Mouse (Mus musculus) layer of hippocampus, adult 9-11 months (tissue): ENCODE data around the gene Pde2a.

Experiments
- DNase-seq: peaks from one replicate; pipeline ENCODE4 v3.0.0; 2022

Gene Pde2a

GRCm38 (mm10) chr7:101477200-101477599 lies 55.7 kb downstream of the Pde2a start:
- no peak for DNase-seq

GRCm38 (mm10) chr7:101478099-101478498 lies 56.6 kb downstream of the Pde2a start:
- DNase-seq: no peak

GRCm38 (mm10) chr7:101479841-101480240 lies 58.4 kb downstream of the Pde2a start:
- no peak for DNase-seq

DNA sequence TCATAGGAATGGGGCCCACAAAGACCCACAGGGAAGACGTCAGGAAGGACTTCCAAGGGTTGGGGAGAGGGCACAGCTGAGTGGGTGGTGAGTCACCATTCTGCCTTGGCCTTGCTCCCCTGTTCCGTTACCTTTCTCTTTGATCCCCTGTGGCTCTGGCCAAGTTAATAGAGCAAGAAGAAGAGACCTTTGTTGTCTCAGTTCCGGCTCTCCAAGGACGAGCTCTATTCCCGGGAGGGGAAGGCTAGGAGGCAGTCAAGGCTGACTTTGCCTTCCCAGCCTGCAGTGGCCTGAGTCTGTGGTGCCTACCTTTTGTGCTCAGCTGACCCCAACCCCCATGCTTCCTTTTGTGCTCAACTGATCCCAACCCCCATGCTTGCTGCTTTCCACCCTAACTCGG lies 59.2 kb downstream of the Pde2a start:
- DNase-seq: no peak

DNA sequence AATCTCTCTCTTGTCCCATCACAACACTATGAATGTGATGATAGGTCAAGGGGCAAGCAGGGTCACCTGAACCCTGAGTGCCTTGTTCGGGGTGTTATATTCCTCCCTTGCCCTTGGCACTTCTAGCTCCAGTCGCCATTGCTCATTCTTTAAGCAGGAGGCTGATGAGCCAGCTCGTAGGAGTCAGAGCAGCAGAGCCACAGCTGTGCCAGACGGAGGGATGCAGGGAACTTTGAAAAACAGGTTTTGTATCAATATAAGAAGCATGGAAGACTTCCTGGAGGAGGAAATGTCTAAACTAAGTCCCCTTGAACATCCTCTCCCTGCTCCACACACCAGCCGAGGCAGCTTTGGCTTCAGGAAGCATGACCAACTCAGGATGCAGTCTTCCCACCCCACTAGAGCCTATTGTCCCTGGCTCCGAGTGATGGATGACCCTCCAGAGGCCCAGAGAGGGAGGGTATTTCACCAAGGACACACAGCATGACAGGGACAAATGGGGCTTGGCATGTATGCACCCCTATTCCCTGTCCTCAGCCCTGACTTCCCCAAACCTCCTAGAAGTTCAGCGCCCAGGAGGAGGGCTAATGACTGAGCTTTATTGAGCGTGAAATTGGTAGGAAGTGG lies 60.5 kb downstream of the Pde2a start:
- no peak for DNase-seq

GRCm38 (mm10) chr7:101482499-101483081 lies 61.1 kb downstream of the Pde2a start:
- peak; percentile 68 for DNase-seq

GRCm38 (mm10) chr7:101483498-101484115 lies 62.1 kb downstream of the Pde2a start:
- DNase-seq: no peak

DNA sequence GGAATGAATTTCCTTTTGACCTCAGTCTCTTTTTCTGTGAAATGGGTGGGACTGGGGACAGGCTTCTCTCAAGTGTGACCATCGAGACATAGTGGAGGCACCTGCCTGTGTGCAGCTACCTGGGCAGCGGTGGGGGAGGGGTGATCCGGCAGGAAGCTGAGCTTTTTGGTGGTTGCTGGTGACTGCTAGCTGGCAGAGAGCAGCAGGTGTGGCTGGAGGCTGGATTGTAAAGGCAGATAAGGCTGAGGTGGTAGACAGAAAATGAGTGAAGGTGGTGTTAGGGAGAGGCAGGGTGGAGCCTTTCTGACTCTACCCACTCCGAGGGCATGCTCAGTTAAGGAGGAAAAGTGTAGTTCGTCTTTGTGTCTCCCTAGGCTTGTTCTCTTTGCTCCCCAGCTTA lies 65.6 kb downstream of the Pde2a start:
- DNase-seq: no peak

GRCm38 (mm10) chr7:101490952-101491351 lies 69.5 kb downstream of the Pde2a start:
- no peak for DNase-seq

DNA sequence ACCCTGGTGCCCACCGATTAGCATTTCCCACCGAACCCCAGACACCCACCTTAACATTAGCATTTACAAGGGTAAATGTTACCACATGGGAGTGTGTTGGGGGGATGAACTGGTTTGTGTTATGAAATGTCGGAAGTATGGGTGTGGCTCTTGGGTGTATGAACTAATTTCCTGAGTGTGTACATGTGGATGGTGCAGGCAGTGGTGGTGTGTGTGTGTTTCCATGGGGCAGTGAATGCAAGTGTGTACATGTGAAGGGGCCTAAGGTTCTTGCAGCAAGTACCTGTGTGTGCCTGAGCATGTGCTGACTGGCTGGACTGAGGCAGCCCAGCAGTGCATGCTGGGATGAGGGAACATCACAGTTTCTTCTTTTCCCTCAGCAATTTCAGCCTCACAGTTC lies 76.9 kb downstream of the Pde2a start:
- no peak for DNase-seq

GRCm38 (mm10) chr7:101499251-101499650 lies 77.8 kb downstream of the Pde2a start:
- DNase-seq: peak; percentile 65

DNA sequence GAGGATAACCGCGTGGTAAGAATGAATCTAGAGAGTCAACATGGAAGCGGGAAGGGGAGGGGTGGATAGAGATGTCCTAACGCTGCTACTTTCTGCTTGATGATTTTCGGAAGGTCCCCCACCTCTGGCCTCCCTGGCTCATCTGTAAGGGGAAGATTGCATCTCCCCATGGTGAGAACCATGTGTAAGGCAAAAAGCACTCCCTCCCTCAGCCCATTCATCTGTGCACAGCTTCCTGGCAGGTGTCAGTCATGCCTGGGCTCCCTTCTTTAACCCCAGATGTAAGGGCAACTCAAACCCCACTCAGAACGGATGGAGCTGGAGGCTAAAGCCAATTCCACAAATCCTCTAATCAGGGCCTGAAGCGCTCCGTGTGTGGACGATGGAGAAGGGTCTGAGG lies 78.2 kb downstream of the Pde2a start:
- no peak for DNase-seq

- no peak for DNase-seq
These were observed 79.7 kb downstream of the Pde2a start for GRCm38 (mm10) chr7:101501236-101501635.

DNA sequence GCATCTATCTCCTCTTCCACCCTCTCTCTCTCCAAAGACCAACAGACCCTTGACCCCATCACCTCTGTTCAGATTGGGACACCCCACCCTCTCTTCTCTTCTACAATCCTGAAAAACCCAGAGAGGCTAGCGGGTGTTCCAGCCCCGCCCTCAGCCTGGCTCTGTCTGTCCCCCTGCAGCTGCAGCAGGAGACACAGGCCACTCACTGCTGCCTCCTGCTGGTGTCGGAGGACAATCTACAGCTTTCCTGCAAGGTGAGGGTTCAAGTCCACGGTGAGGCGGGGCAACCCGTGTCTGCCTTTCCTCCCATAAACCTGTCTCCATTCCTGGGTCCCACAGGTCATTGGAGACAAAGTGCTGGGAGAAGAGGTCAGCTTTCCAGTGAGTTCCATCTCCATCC lies 80.2 kb downstream of the Pde2a start:
- DNase-seq: no peak

DNA sequence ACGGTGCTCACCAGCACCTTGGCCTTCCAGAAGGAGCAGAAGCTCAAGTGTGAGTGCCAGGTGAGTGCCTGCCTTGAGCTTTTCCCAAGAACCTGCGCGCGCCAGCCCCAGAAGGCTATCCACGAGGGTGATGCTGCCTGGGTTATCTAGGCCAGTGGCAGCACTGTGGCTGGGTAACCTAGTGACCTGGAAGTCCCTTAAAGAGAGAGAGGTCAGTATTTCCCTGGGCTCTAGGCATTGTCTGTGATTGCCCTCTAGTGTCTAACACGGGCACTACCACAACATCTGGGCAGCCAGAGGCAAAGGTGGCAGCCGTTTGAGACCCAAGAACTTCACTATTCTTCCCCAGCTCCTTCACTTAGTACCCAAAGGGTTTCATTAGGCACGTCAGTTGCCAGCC lies 81.9 kb downstream of the Pde2a start:
- DNase-seq: no peak

GRCm38 (mm10) chr7:101503803-101504202 lies 82.3 kb downstream of the Pde2a start:
- no peak for DNase-seq

GRCm38 (mm10) chr7:101504507-101504906 lies 83.0 kb downstream of the Pde2a start:
- DNase-seq: no peak

DNA sequence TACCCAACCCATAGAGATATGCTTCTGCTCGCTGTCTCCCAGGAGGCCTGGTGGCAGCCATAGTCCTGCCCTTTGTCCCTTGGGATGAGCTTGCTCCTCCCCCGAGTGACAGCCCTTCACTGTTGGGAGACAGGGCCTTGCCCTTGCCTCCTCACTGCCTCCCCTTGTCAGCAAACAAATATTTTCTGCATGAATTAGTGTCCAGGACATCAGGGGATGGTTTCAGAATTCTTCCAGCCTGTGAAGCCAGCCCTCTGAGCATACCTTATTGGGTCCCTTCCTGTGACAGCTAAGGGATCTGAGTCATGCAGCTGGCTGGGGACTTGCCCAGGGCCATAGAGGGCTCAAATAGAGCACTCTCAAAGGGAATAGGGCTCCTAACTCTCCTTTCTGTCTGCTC lies 87.7 kb downstream of the Pde2a start:
- DNase-seq: no peak

GRCm38 (mm10) chr7:101513655-101514054 lies 92.2 kb downstream of the Pde2a start:
- DNase-seq: peak; percentile 64

- DNase-seq: no peak
These were observed 93.3 kb downstream of the Pde2a start for GRCm38 (mm10) chr7:101514768-101515167.

- no peak for DNase-seq
These were observed 93.8 kb downstream of the Pde2a start for GRCm38 (mm10) chr7:101515295-101515694.

- DNase-seq: no peak
These were observed 95.0 kb downstream of the Pde2a start for GRCm38 (mm10) chr7:101516460-101516859.

DNA sequence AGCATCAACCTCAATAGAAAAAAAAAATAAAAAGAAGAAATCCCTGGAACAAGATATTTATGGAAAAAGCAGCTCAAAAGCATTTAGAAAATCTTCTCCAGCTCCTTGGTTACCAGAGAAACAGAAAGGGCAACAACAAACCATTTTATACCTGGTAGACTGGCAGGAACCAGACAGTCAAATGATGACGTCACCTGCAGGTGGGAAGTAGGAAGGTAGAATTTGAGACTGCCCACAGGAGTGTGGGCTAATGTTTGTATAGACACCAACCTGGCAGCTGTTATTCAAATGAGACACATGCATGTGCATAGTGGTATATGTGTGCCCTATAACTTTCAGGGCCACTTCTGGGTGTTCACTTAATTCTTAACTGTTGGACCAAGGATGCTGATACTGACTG lies 100.2 kb downstream of the Pde2a start:
- no peak for DNase-seq

GRCm38 (mm10) chr7:101523205-101523604 lies 101.7 kb downstream of the Pde2a start:
- no peak for DNase-seq

- no peak for DNase-seq
These were observed 105.0 kb downstream of the Pde2a start for GRCm38 (mm10) chr7:101526484-101526883.
